Mouse (Mus musculus): Measurements from ENCODE around the gene Best2.

DNA sequence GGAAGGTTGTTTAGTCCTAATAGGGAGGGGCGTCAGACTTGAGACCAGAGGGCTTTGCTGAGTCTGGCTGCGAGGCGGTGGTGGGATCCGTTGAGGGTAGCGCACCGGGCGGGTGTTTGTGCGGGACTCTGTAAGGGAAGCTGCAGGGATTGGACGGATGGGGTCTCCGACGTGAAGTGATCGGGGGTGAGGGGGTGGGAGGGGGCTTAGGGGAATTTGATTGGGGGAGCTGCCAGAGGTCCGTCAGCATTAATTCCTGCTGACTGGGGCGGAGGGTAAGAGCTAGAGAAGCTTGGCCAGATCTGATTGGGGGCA is 23.0 kb upstream of the Best2 start:
- TF ChIP-seq CTCF (IDR thresholded peaks at IDR 0.05; ENCODE audit: low read depth) = no peak
- TF ChIP-seq EP300 (IDR thresholded peaks at IDR 0.05; ENCODE audit: low read depth) = no peak

All from liver, embryonic 14.5 days (tissue).